Mouse (Mus musculus): ENCODE data around the gene Il21.

Il21 gene

GRCm38 (mm10) chr3:37232586-37233222 is at the start of gene Il21:
Gene Il21, minus strand, starts transcription at chr3:37232636.
- no peak for DNase-seq (ENCODE audit: low read depth, low spot score)

GRCm38 (mm10) chr3:37280871-37281270 is 48.4 kb upstream of the Il21 start:
- DNase-seq (ENCODE audit: low read depth, low spot score), result no peak

- no peak for DNase-seq (ENCODE audit: low read depth, low spot score)
These were observed 47.8 kb upstream of the Il21 start for GRCm38 (mm10) chr3:37280221-37280620.

GRCm38 (mm10) chr3:37274661-37275060 is 42.2 kb upstream of the Il21 start:
- no peak for DNase-seq (ENCODE audit: low read depth, low spot score)

GRCm38 (mm10) chr3:37273092-37273491 is 40.7 kb upstream of the Il21 start:
- no peak for DNase-seq (ENCODE audit: low read depth, low spot score)

GRCm38 (mm10) chr3:37271209-37271608 is 38.8 kb upstream of the Il21 start:
- no peak for DNase-seq (ENCODE audit: low read depth, low spot score)

GRCm38 (mm10) chr3:37269926-37270325 is 37.5 kb upstream of the Il21 start:
- no peak for DNase-seq (ENCODE audit: low read depth, low spot score)

GRCm38 (mm10) chr3:37268338-37268737 is 35.9 kb upstream of the Il21 start:
- no peak for DNase-seq (ENCODE audit: low read depth, low spot score)

GRCm38 (mm10) chr3:37259331-37259999 is 27.0 kb upstream of the Il21 start:
- DNase-seq (ENCODE audit: low read depth, low spot score), result no peak

GRCm38 (mm10) chr3:37257776-37258175 is 25.3 kb upstream of the Il21 start:
- DNase-seq (ENCODE audit: low read depth, low spot score), result no peak

GRCm38 (mm10) chr3:37250967-37251366 is 18.5 kb upstream of the Il21 start:
- no peak for DNase-seq (ENCODE audit: low read depth, low spot score)

GRCm38 (mm10) chr3:37235025-37235424 is 2.6 kb upstream of the Il21 start:
- DNase-seq (ENCODE audit: low read depth, low spot score), result no peak

- DNase-seq (ENCODE audit: low read depth, low spot score), result no peak
These were observed 1.3 kb downstream of the Il21 start for GRCm38 (mm10) chr3:37231153-37231552.

GRCm38 (mm10) chr3:37229082-37229829 is 3.2 kb downstream of the Il21 start:
- no peak for DNase-seq (ENCODE audit: low read depth, low spot score)

- no peak for DNase-seq (ENCODE audit: low read depth, low spot score)
These were observed 7.3 kb downstream of the Il21 start for GRCm38 (mm10) chr3:37225124-37225523.

GRCm38 (mm10) chr3:37219071-37219470 is 13.4 kb downstream of the Il21 start:
- DNase-seq (ENCODE audit: low read depth, low spot score), result no peak

- DNase-seq (ENCODE audit: low read depth, low spot score), result no peak
These were observed 27.1 kb downstream of the Il21 start for GRCm38 (mm10) chr3:37205226-37205800.

GRCm38 (mm10) chr3:37204556-37204955 is 27.9 kb downstream of the Il21 start:
- DNase-seq (ENCODE audit: low read depth, low spot score), result no peak

- DNase-seq (ENCODE audit: low read depth, low spot score), result peak; percentile 70
These were observed 28.4 kb downstream of the Il21 start for GRCm38 (mm10) chr3:37203984-37204428.

GRCm38 (mm10) chr3:37202856-37203255 is 29.6 kb downstream of the Il21 start:
- DNase-seq (ENCODE audit: low read depth, low spot score), result no peak

GRCm38 (mm10) chr3:37201122-37201916 is 31.1 kb downstream of the Il21 start:
- DNase-seq (ENCODE audit: low read depth, low spot score), result no peak

Data from retina, adult 2 months (tissue).